Comparison of ENCODE assay signal across 8 mouse cellular contexts in the genomic region with DNA sequence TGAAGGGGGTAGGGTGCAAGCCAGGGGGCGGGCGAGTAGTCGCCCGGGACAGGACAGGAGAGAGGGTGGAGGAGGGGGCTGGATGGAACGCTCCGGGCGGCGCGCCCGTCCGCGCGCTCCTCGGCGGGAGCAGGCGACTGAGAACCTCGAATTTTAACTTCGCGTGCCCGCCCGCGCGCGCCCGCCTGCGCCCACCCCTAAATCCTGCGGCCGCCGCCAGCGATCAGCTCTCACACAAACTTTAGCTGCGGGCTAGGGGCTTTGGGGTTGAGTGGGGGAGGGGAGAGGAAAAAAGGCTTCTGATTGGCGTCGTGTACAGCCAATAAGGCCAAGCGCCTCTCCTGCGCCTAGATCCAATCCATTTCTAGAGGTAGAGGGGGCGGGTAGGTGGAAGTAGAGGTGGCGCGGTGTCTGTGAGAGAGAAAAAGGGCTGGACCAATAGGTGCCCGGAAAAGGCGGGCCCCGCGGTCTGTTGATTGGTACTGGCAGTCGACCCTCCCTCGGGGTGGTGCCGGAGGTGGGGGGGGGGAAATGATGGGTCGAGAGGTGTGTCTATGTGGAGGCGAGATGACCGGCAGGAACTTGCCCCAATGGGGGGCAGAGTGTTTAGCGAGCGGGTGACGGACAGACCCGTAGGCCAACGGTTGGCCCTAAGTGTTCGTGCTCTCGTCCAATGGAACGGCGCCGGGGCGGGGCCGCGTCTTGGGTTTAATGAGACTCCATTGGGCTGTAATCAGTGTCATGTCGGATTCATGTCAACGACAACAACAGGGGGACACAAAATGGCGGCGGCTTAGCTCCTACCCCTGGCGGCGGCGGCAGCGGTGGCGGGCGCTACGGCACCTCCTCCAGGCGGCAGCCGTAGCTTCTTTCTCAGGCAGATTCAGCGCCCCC. TPM values are rescaled to one million over a fixed set of nuclear protein-coding genes. Genes with fewer than 3 reads are reported as not detected.
A peak's percentile ranks its signal among the peaks of the same experiment; 100 is the strongest.
DNase-seq lines count a peak whose midpoint lies in the region; ATAC-seq and TF ChIP-seq lines count a peak whose summit lies in the region.

No protein-coding gene starts in this region.

- H3K36me3 ChIP-seq in heart, embryonic 12.5 days = no peaks in the 10 kb centered on the region
- H3K36me3 ChIP-seq in kidney, postnatal 0 days (ENCODE audit: insufficient read depth, low read length) = no peaks in the 10 kb centered on the region
- no peaks in the 10 kb centered on the region for H3K36me3 ChIP-seq in liver, embryonic 11.5 days (ENCODE audit: control insufficient read depth, insufficient read depth, low read length)
- H3K36me3 ChIP-seq in stomach, embryonic 14.5 days (ENCODE audit: control insufficient read depth, insufficient read depth, low read length) = no peaks in the 10 kb centered on the region

- peak overlapping the region; percentile 87 for H3K4me3 ChIP-seq in heart, embryonic 12.5 days
- peak overlapping the region; percentile 72 for H3K4me3 ChIP-seq in kidney, postnatal 0 days (replicated peaks; ENCODE audit: low read depth, low read length)
- H3K4me3 ChIP-seq in liver, embryonic 11.5 days (ENCODE audit: low read depth, low read length) = peak overlapping the region; percentile 87
- H3K4me3 ChIP-seq in stomach, embryonic 14.5 days (ENCODE audit: low read depth, low read length) = peak overlapping the region; percentile 73

- peak; percentile 41 for TF ChIP-seq CTCF in kidney, postnatal 0 days (IDR thresholded peaks at IDR 0.05; ENCODE audit: low read depth)

- peaks cover 45% of the 10 kb centered on the region for H3K4me1 ChIP-seq in heart, embryonic 12.5 days (replicated peaks)
- peaks cover 6% of the 10 kb centered on the region for H3K4me1 ChIP-seq in kidney, postnatal 0 days (replicated peaks; ENCODE audit: insufficient read depth, low read length)
- peaks cover 34% of the 10 kb centered on the region for H3K4me1 ChIP-seq in liver, embryonic 11.5 days (replicated peaks; ENCODE audit: control insufficient read depth, insufficient read depth, low read length)
- peaks cover 16% of the 10 kb centered on the region for H3K4me1 ChIP-seq in stomach, embryonic 14.5 days (ENCODE audit: control insufficient read depth, insufficient read depth, low read length)

- peak overlapping the region; percentile 95 for H3K27ac ChIP-seq in heart, embryonic 12.5 days (ENCODE audit: poor library complexity, severe bottlenecking)
- peak overlapping the region; percentile 97 for H3K27ac ChIP-seq in kidney, postnatal 0 days
- H3K27ac ChIP-seq in liver, embryonic 11.5 days (ENCODE audit: low read depth, low read length) = peak overlapping the region; percentile 92
- H3K27ac ChIP-seq in stomach, embryonic 14.5 days (ENCODE audit: low read length) = peak overlapping the region; percentile 98

- peak; percentile 94 for ATAC-seq in erythroid progenitor cell, adult 5-6 weeks (replicated peaks; ENCODE audit: low FRiP score, poor library complexity, severe bottlenecking)
- peak; percentile 96 for ATAC-seq in heart, embryonic 12.5 days (ENCODE audit: insufficient number of reproducible peaks, low FRiP score)
- ATAC-seq in kidney, postnatal 0 days (replicated peaks; ENCODE audit: low FRiP score, low read depth) = peak; percentile 96
- peak; percentile 95 for ATAC-seq in liver, embryonic 11.5 days (replicated peaks; ENCODE audit: low FRiP score)
- ATAC-seq in stomach, embryonic 14.5 days (ENCODE audit: insufficient number of reproducible peaks, insufficient read depth, low FRiP score, low read depth) = peak; percentile 96

- H3K4me2 ChIP-seq in heart, embryonic 12.5 days = peak overlapping the region; percentile 89
- H3K4me2 ChIP-seq in kidney, postnatal 0 days (ENCODE audit: low read length) = peak overlapping the region; percentile 87
- peak overlapping the region; percentile 99 for H3K4me2 ChIP-seq in liver, embryonic 11.5 days
- H3K4me2 ChIP-seq in stomach, embryonic 14.5 days (replicated peaks; ENCODE audit: low read depth, low read length) = peak overlapping the region; percentile 52

- DNase-seq in CD4-positive helper T cell, adult 2 months (ENCODE audit: low read depth, low spot score) = peak; percentile 100
- DNase-seq in brain, embryonic 18.5 days (ENCODE audit: low read depth, low spot score) = peak; percentile 100
- peak; percentile 100 for DNase-seq in kidney, postnatal 0 days (ENCODE audit: low spot score)
- DNase-seq in liver, embryonic 11.5 days (ENCODE audit: low spot score) = peak; percentile 100
- DNase-seq in naive thymus-derived CD4-positive, alpha-beta T cell, adult 2 months (ENCODE audit: low read depth) = peak; percentile 100

- H3K9me3 ChIP-seq in heart, embryonic 12.5 days (replicated peaks) = no peaks in the 10 kb centered on the region
- no peaks in the 10 kb centered on the region for H3K9me3 ChIP-seq in kidney, postnatal 0 days (replicated peaks; ENCODE audit: low read length)
- no peaks in the 10 kb centered on the region for H3K9me3 ChIP-seq in liver, embryonic 11.5 days (ENCODE audit: control insufficient read depth, low read length)
- no peaks in the 10 kb centered on the region for H3K9me3 ChIP-seq in stomach, embryonic 14.5 days (ENCODE audit: control insufficient read depth, low read depth, low read length)

- H3K9ac ChIP-seq in heart, embryonic 12.5 days = peak overlapping the region; percentile 85
- H3K9ac ChIP-seq in kidney, postnatal 0 days (ENCODE audit: low read depth, low read length) = peak overlapping the region; percentile 84
- peak overlapping the region; percentile 91 for H3K9ac ChIP-seq in liver, embryonic 11.5 days (ENCODE audit: low read depth, low read length)
- H3K9ac ChIP-seq in stomach, embryonic 14.5 days (replicated peaks; ENCODE audit: low read depth, low read length) = peak overlapping the region; percentile 75

- under 1% methylated on average over 73 of the region's 75 CpGs for WGBS in heart, embryonic 12.5 days
- WGBS in kidney, postnatal 0 days = under 1% methylated on average over 65 of the region's 75 CpGs
- WGBS in liver, embryonic 11.5 days = under 1% methylated on average over 68 of the region's 75 CpGs
- under 1% methylated on average over 67 of the region's 75 CpGs for WGBS in stomach, embryonic 14.5 days

- no peaks in the 10 kb centered on the region for H3K27me3 ChIP-seq in heart, embryonic 12.5 days (replicated peaks)
- H3K27me3 ChIP-seq in kidney, postnatal 0 days (ENCODE audit: insufficient read depth, low read length) = no peaks in the 10 kb centered on the region
- no peaks in the 10 kb centered on the region for H3K27me3 ChIP-seq in liver, embryonic 11.5 days (replicated peaks; ENCODE audit: control insufficient read depth, insufficient read depth, low read length)
- H3K27me3 ChIP-seq in stomach, embryonic 14.5 days (ENCODE audit: control insufficient read depth, insufficient read depth, low read length) = no peaks in the 10 kb centered on the region

RNA-seq across cellular contexts. Expression of gene Kat6b, which starts 19.2 kb away (rescaled TPM):
- 6.8 and 8.0 TPM in 2 replicates for total RNA-seq in erythroid progenitor cell, adult 5-6 weeks (2015; ENCODE audit: low replicate concordance)
- 6.8 and 9.4 TPM in 2 replicates for total RNA-seq in erythroid progenitor cell, adult 5-6 weeks (2017; ENCODE audit: low replicate concordance)
- polyA plus RNA-seq in heart, embryonic 12.5 days (2016; fragmentation: Nextera tagmentation; extraction: Ambion mirVana) = 12.2 and 15.9 TPM in 2 replicates
- 7.2 and 7.8 TPM in 2 replicates for polyA plus RNA-seq in kidney, postnatal 0 days (2015; fragmentation: Nextera tagmentation; extraction: Ambion mirVana)
- polyA plus RNA-seq in liver, embryonic 11.5 days (2014; fragmentation: Nextera tagmentation; extraction: Ambion mirVana) = 6.7 TPM in 2 replicates
- 28.3 and 32.3 TPM in 2 replicates for polyA plus RNA-seq in stomach, embryonic 14.5 days (2014; fragmentation: Nextera tagmentation; extraction: Ambion mirVana)

Comparison
In these comparisons a context has a peak if more than half of its experiments do, and no peak if none do; other contexts are left out.
1. Peak in every context shown above with its lines: DNase-seq, ATAC-seq, H3K4me3 ChIP-seq and H3K27ac ChIP-seq.